Mouse (Mus musculus) brain, embryonic 14.5 days (tissue): Measurements from ENCODE around the gene Park7.

Source experiments
- CTCF ChIP-seq: fragments of 200-500 bp; IDR thresholded peaks from 2 replicates; pipeline ENCODE4 v1.5.1; 2012; ENCODE audit warnings: inconsistent platforms, mild to moderate bottlenecking, moderate library complexity, borderline replicate concordance; ENCODE audit not compliant: insufficient read depth, insufficient read length; ENCODE audit errors: extremely low read depth
- POLR2A ChIP-seq: fragments of 200-500 bp; IDR thresholded peaks from 2 replicates; pipeline ENCODE4 v1.6.1; 2012; ENCODE audit warnings: mild to moderate bottlenecking, inconsistent platforms, borderline replicate concordance; ENCODE audit not compliant: poor library complexity, insufficient read depth, insufficient read length, severe bottlenecking; ENCODE audit errors: extremely low read depth

DNA sequence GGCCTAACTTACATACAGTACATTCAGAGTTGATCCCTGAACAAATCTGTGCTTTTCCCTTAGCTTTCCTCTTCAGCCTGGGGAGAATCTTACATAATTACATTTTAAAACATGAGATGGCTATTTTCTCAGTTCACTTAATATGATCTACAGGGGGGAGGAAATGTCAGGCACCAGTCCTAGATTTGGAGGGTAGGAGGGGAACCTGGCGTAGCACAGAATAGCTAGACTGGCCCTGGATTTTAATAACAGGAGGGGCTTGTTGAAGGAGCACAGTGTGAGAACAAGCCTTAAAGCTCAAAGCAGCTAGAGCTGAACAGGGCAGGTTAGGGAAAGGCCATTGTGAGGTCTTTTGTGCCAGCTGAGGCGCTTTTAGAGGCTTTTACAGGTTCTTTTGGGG, 53.1 kb downstream of the Park7 start:
- no peak for TF ChIP-seq CTCF
- TF ChIP-seq POLR2A = no peak
